Mouse (Mus musculus): ENCODE measurements at regions not wholly inside any gene's neighbourhood (a gene's known extent, or its start where the extent isn't known, plus 50 kb on each side); places are given as distances from the start of the nearest gene placed in this dataset.

- no peak for DNase-seq
These were observed 249.3 kb upstream of the Mdga2 start for GRCm38 (mm10) chr12:67471666-67472065.

DNA sequence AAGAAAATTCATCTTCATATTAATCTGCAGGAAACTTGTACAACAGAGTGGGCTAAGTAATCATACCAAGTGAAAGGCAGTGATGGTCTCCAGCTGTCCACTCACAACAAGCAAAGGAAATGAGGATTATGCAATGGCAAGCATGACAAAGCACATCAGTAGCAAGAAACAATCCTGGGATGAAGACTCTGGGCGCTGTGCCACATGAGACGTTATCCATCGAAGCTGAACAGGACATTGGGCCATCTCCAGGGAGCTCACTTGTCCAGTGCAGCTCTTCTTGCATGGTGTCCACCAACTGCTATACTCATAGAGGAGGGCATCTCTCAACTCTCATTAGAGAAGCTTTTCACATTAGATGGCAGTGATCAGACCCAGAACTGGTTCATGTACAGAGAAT is 248.7 kb upstream of the Mdga2 start:
- DNase-seq = no peak

DNA sequence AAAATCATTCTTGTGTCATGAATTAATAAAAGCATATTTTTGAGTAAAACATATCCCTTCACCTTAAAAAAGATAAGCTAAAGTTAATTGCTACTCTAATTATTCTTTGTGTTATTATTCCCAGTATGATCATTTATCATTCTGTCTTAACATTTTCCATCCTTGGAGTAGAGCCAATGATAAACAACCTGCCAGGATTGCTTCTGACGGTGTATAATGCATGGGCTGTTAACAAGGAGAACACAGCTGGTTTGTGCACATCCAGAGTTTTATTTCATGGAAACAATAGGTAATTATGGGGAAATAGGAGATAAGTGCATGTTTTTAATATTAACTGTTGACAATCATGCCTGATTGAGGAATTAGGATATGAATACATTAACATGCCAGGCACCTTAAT is 226.8 kb upstream of the Mdga2 start:
- no peak for DNase-seq

DNA sequence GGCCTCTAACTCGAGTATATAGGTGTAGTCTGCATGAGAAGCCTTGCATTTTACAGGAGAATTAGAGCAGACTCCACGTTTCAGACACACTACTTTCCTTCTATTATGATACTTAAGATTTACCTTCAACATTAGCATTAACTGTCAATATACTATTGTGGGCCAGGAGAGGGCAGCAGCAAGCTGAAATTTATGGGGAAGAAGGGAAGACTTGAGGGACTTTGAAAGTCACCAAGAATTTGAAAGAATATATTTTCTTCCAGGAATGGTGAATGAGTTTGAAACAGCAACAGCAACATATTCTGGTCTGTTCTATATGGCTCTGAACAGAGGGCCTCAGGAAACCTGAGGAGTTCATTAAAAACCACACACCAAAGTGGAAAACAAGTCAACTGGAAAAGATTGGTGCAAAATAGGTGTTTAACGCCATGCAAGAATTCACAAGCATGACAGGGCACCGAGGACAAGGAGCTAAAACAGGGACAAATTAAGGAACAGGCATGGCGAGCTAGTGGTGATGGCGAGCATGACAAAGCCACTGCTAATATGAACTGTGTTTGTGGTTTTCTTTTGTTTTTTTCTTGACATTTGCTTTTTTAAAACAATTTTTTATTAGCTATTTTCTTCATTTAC is 208.1 kb upstream of the Mdga2 start:
- DNase-seq = peak; percentile 3 to 4

DNA sequence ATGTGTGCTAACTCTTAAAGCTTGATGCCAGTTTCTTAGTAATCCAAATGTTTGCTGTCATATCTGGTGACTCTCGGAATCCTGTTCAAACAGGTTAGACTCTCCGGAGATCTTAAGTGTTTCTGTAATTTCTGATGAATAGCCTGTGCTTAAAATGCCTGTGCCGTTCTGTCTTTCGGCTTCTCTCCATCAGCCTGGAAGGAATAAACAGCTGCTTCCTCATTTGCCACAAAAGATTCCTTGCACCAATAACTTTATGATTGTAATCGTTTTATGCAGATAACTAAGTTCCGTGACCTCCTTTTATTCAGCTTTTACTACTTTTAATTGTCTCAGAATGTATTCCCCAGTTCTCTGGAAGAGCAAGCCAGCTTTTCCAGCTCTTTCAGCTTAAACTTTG is 204.5 kb upstream of the Mdga2 start:
- no peak for DNase-seq

DNA sequence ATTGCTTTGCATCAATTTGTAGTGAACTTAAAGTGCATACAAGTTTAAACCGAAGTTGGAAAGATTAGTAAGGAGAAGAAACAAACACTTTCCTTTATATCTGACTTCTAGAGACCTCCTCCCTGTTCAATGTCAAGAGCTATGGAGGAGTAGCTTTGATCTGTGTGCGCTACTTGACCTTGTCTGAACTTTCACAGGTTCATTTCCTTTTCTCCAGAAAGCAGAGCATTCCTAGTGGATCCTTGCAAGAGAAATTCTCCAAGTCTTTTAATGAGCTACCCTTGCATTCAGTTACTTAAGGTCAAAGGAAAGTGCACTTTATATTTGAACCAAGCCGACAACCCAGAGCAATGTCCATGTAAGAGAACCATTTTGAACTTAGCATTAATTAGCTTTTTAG is 177.2 kb upstream of the Mdga2 start:
- DNase-seq = no peak

DNA sequence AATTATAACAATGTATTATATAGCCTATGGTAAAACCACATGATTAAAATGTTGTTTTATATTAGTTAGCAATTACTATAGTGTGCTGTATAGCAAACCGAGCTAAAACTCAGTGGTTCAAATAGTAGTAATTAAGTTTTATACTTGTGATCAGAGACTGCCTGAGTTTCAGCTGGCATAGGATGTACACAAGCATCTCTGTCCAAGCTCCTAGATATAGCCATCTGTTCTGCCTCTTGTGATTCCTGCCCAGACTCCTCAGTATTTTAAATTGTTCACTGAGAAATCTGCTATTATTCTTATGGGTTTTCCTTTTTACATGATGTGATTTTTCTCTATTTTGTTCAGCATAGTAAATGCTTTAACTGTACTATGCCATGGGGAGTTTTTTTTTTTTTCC is 152.2 kb upstream of the Mdga2 start:
- no peak for DNase-seq

GRCm38 (mm10) chr12:67348551-67348950 is 126.2 kb upstream of the Mdga2 start:
- DNase-seq = no peak

DNA sequence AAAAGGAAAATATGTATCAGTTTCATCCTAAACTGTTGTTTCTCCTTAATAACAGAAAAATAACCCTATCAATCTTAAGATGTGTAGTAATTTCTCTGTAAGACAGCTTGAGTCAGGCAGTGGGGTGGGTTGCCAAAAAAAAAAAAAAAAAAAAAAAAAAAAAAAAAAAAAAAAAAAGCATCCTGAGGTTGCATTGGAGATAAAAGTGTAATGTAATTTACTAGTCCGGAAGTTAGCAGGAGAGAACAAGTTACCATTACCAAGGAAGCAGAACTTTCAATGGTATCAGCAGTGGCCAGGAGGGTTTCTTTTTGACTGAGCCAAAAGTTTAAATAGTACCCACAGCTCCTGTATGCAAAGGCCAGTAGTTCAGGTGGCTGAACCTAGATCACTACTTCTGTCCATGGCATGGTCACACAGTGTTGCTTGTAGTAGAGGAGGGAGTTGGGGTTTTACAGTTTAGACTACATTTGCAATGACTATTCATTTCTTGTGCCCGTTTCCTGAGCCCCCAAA is 110.2 kb upstream of the Mdga2 start:
- no peak for DNase-seq

GRCm38 (mm10) chr12:67326326-67326725 is 104.0 kb upstream of the Mdga2 start:
- no peak for DNase-seq

DNA sequence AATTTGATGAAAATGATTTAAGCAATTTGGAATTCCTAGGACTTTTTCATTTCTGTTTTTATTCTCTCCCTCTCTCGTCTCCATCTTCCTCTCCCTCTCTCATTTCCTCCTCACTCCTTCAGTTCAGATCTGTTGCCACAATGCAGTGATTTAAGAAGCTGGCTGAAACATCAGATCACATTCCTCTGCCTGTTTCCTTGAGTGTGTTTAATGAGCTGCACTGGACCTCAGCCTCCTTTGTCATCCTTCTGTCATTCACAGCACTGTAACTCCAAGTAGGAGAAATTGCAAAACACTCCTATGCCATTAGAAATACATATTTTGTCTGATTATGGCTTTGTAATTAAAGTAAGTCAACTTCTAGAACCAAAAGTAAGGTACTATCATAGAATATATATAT is 103.5 kb upstream of the Mdga2 start:
- DNase-seq = no peak

DNA sequence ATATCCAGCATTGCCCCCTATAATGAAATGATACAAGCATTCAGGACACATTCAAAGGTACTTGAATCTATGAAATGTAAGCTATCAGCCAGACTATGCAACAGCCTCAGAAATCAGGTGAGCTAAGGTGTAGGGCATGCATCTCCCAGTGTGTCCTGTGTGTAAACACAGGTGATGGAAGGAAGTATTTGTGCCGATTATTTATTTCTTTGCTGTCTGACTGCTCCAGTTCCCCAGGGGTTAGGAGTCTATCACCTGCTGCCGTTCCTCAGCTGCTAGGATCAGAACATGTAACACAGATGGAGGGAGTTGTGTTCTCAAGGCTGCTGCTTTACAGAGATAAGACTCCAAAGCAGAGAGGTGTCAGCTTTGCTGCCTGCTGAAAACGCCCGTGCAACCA is 103.0 kb upstream of the Mdga2 start:
- DNase-seq = no peak

- no peak for DNase-seq
These were observed 96.3 kb upstream of the Mdga2 start for GRCm38 (mm10) chr12:67318687-67319086.

- no peak for DNase-seq
These were observed 77.9 kb upstream of the Mdga2 start for GRCm38 (mm10) chr12:67300245-67300644.

GRCm38 (mm10) chr12:67290054-67290453 is 67.7 kb upstream of the Mdga2 start:
- no peak for DNase-seq

- DNase-seq = no peak
These were observed 50.5 kb upstream of the Mdga2 start for GRCm38 (mm10) chr12:67272863-67273262.

- DNase-seq = no peak
These were observed 50.0 kb upstream of the Mdga2 start for GRCm38 (mm10) chr12:67272329-67272728.

All from adrenal gland, postnatal 36 days (tissue).